Mouse (Mus musculus) stomach, embryonic 15.5 days (tissue): Measurements from ENCODE around the gene Sigirr. TPM values are rescaled to one million over a fixed set of nuclear protein-coding genes. Genes with fewer than 3 reads are reported as not detected.

Source experiments
- ATAC-seq: fragments of 200-750 bp; cut with Nextera tagmentation; 2 replicates; pipeline ENCODE4 v1.8.0; 2017; ENCODE audit warnings: low read depth, moderate number of reproducible peaks, moderate TSS enrichment; ENCODE audit not compliant: insufficient read depth, low FRiP score
- H3K27ac ChIP-seq: fragments of 300-500 bp; sonication (generic); 2 replicates; pipeline ENCODE4 v1.5.1; 2015; ENCODE audit warnings: mild to moderate bottlenecking, inconsistent platforms
- H3K27me3 ChIP-seq: fragments of 300-500 bp; sonication (generic); replicated peaks from 2 replicates; pipeline ENCODE4 v1.6.1; 2015; ENCODE audit warnings: inconsistent platforms
- H3K36me3 ChIP-seq: fragments of 300-500 bp; sonication (generic); 2 replicates; pipeline ENCODE4 v1.6.1; 2015; ENCODE audit warnings: inconsistent platforms
- H3K4me1 ChIP-seq: fragments of 300-500 bp; sonication (generic); 2 replicates; pipeline ENCODE4 v1.6.1; 2015; ENCODE audit warnings: inconsistent platforms
- H3K4me2 ChIP-seq: fragments of 300-500 bp; sonication (generic); 2 replicates; pipeline ENCODE4 v1.6.1; 2015; ENCODE audit warnings: mild to moderate bottlenecking, inconsistent platforms
- H3K4me3 ChIP-seq: fragments of 300-500 bp; sonication (generic); replicated peaks from 2 replicates; pipeline ENCODE4 v1.5.1; 2015; ENCODE audit warnings: inconsistent platforms
- H3K9ac ChIP-seq: fragments of 300-500 bp; sonication (generic); 2 replicates; pipeline ENCODE4 v1.6.1; 2015; ENCODE audit warnings: inconsistent platforms
- H3K9me3 ChIP-seq: fragments of 300-500 bp; sonication (generic); 2 replicates; pipeline ENCODE4 v1.6.1; 2016; ENCODE audit warnings: inconsistent platforms
- WGBS: fragments of 180-500 bp; shearing (Covaris S2); methylation state at CpG from one replicate; pipeline ENCODE4 v1.1.7; 2015; 5-methylcytosine and 5-hydroxymethylcytosine counted together
- polyA plus RNA-seq: library from polyadenylated mRNA; unstranded; fragments of >200 nt; fragmentation: Nextera tagmentation; extraction: Ambion mirVana; gene quantifications from 2 replicates; pipeline ENCODE4 v1.2.1, GENCODE M21; 2015

The Sigirr gene
- polyA plus RNA-seq, 1 experiment from 2014 or later: 15.1 TPM

- no peak overlapping the region for H3K27ac ChIP-seq
- no peak overlapping the region for H3K9ac ChIP-seq
- H3K36me3 ChIP-seq: no peaks in the 10 kb centered on the region
- no peak for ATAC-seq
- peaks cover 22% of the 10 kb centered on the region; the same call in 1 of the 2 replicates for H3K4me1 ChIP-seq
- no peaks in the 10 kb centered on the region for H3K9me3 ChIP-seq
- no peak overlapping the region for H3K4me3 ChIP-seq
- no peak overlapping the region for H3K4me2 ChIP-seq
- H3K27me3 ChIP-seq: peaks cover 3% of the 10 kb centered on the region; the same call in 1 of the 2 replicates
- WGBS: 55% methylated on average over 15 of the region's 15 CpGs
These were observed 5.7 kb downstream of the Sigirr start for GRCm38 (mm10) chr7:141094487-141095205.

- ATAC-seq: no peak
- Histone ChIP-seq H3K27me3 (peaks cover 5% of the 10 kb centered on the region; the same call in 1 of the 2 replicates), H3K4me2 (no peak overlapping the region), H3K4me3 (no peak overlapping the region), H3K4me1 (peaks cover 19% of the 10 kb centered on the region; the same call in 1 of the 2 replicates), H3K9me3 (no peaks in the 10 kb centered on the region), H3K27ac (no peak overlapping the region), H3K9ac (no peak overlapping the region), H3K36me3 (no peaks in the 10 kb centered on the region)
- 77% methylated on average over 6 of the region's 6 CpGs for WGBS
These were observed 6.4 kb downstream of the Sigirr start for GRCm38 (mm10) chr7:141093950-141094349.

DNA sequence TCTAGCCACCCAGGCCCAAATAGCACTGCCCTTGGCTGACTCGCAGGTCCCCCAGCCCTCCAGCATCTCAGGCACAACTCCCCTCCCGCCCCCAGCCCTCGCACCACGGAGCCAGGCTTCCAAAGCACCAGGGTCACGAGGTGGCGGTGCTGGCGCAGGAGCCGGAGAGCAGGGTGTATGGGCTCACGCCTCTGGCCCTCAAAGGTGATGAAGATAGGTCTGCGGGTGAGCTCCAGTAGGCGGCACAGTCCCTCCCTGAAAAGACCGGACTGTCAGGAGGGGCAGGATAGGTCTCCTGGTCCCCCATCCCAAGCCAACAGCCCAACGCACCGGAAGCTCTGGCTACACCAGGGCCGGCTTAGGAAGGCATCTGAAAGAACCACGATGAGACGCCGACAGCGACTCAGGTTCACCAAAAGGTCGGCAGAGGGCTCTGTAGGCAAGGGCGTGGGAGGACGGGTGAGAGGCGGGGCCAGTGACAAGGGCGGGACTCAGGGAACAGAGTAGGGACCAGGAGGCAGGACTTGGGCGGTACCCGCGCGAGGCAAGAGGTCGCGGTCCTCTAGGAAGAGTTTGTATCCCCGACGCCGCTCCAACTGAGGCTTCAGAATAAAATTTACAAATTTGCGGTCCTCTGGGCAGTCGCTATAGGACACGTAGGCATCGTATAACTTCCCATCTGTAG, 8.2 kb downstream of the Sigirr start:
- ATAC-seq: peak; percentile 91

DNA sequence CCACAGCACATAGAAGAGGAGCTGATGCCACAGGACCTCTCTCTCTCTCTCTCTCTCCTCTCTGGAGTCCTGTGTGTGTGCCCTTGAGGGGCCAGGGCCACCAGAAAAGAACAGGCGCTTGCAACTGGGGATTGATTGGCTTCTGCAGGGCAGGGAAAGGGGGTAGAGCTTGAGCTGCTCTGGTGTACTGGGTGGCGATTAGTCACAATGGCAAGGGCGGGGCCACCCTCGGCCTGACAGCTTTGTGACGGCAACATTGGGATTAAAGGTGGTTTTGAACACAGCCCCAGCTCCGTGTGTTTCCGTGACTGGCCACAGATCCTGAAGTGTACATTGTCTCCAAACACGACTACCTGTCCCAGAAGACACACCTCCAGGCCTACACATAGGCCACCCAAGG, 10.1 kb downstream of the Sigirr start:
- H3K4me2 ChIP-seq: no peak overlapping the region
- WGBS: 61% methylated on average over 8 of the region's 8 CpGs
- peak overlapping the region; percentile 24; the same call in 1 of the 2 replicates for H3K27ac ChIP-seq
- ATAC-seq: no peak
- peaks cover 14% of the 10 kb centered on the region; the same call in 1 of the 2 replicates for H3K27me3 ChIP-seq
- H3K36me3 ChIP-seq: no peaks in the 10 kb centered on the region
- H3K9ac ChIP-seq: no peak overlapping the region
- no peaks in the 10 kb centered on the region for H3K9me3 ChIP-seq
- H3K4me3 ChIP-seq: no peak overlapping the region
- peaks cover 19% of the 10 kb centered on the region; the same call in 1 of the 2 replicates for H3K4me1 ChIP-seq

More for the DNA sequence above, 8.2 kb downstream of the Sigirr start:
- Histone ChIP-seq H3K4me3 (peak overlapping the region; percentile 17), H3K36me3 (no peaks in the 10 kb centered on the region), H3K4me2 (peak overlapping the region; percentile 50), H3K9me3 (no peaks in the 10 kb centered on the region), H3K4me1 (peaks cover 26% of the 10 kb centered on the region; the same call in 1 of the 2 replicates), H3K27me3 (peaks cover 14% of the 10 kb centered on the region; the same call in 1 of the 2 replicates), H3K9ac (no peak overlapping the region), H3K27ac (no peak overlapping the region)
- WGBS: 7% methylated on average over 37 of the region's 37 CpGs

GRCm38 (mm10) chr7:141088473-141088872, 11.9 kb downstream of the Sigirr start:
- WGBS: 15% methylated on average over 18 of the region's 18 CpGs
- peak overlapping the region; percentile 16 for H3K4me2 ChIP-seq
- H3K4me3 ChIP-seq: no peak overlapping the region
- H3K4me1 ChIP-seq: peaks cover 19% of the 10 kb centered on the region; the same call in 1 of the 2 replicates
- no peaks in the 10 kb centered on the region for H3K36me3 ChIP-seq
- no peak overlapping the region for H3K9ac ChIP-seq
- no peak overlapping the region for H3K27ac ChIP-seq
- ATAC-seq: no peak
- H3K27me3 ChIP-seq: peaks cover 14% of the 10 kb centered on the region; the same call in 1 of the 2 replicates
- H3K9me3 ChIP-seq: no peaks in the 10 kb centered on the region

DNA sequence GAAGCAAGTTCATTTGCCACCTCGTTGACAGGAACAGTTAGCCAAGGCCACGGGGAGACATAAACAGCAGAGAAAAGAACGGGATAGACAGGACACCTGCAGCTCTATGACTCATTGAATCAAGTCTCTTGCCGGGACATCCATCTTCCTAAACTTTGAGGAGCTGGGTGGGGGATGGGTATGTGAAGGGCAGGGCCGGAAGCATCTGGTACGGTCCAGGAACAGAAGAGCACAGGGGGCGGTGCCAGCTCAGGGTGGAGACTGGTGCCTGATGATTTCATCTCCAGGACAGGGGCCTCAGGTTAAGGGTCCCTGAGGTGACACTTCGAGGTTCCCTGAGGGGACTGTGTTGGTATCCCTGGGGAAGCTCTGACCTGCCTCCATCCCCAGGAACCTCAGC, 12.5 kb downstream of the Sigirr start:
- Histone ChIP-seq H3K4me2 (0 out of 2 replicates have a peak overlapping the region, but pooled peaks have one; percentile 16), H3K27me3 (peaks cover 14% of the 10 kb centered on the region; the same call in 1 of the 2 replicates), H3K27ac (no peak overlapping the region), H3K9ac (no peak overlapping the region), H3K4me1 (peaks cover 18% of the 10 kb centered on the region; the same call in 1 of the 2 replicates), H3K36me3 (no peaks in the 10 kb centered on the region; the same call in 1 of the 2 replicates), H3K4me3 (no peak overlapping the region), H3K9me3 (no peaks in the 10 kb centered on the region)
- 26% methylated on average over 8 of the region's 8 CpGs for WGBS
- no peak for ATAC-seq

- Histone ChIP-seq H3K4me1 (no peaks in the 10 kb centered on the region), H3K4me2 (peak overlapping the region; percentile 48), H3K9me3 (no peaks in the 10 kb centered on the region), H3K36me3 (no peaks in the 10 kb centered on the region; the same call in 1 of the 2 replicates), H3K27me3 (no peaks in the 10 kb centered on the region), H3K4me3 (peak overlapping the region; percentile 43), H3K9ac (peak overlapping the region; percentile 48), H3K27ac (peak overlapping the region; percentile 86)
- peak; percentile 75 for ATAC-seq
- 24% methylated on average over 33 of the region's 34 CpGs for WGBS
These were observed 20.6 kb downstream of the Sigirr start for GRCm38 (mm10) chr7:141079481-141080449.

DNA sequence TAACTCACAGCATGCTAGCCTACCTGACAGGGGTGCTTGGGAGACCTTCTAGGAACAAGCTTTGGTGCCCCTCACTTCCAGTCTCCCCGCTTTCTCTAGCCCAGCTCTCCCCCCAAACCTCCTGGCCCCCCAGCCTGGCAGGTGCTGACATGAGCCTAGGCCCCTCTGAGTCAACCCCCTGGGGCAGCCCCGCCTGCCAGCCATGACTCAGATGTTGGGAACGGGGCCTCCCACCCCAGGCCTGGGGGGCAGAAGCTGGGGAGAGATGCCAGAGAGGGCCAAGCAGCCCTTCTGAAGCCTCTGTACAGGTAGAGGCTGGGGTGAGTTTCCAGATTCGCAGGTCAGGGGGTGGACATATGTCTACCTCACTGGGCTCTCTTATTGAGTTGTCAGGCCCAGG, 21.5 kb downstream of the Sigirr start:
- no peak for ATAC-seq
- H3K4me2 ChIP-seq: peak overlapping the region; percentile 48; the same call in 1 of the 2 replicates

DNA sequence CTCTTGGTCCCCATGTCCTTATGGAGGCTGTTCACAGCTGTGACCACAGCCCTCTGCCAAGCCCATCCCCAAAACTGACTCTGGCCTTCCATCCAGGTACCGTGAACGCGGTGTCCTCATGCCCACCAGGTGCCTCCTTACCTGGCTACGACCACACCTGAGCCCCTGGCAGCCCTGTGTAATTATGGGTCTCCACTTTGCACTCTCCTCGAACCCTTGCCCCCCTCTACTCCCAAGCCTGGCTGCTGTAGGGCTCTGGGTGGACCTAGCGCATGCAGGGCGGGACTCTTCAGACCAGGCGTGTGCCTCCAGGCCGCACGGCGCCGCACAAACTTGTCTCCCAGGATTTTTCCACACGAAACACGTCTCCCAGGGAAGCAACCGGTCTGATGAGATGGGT, 22.5 kb downstream of the Sigirr start, which contains the start of gene Pkp3:
Gene Pkp3 (plus strand): TSS at position 378 of the 400 bp plus-strand sequence.
- Histone ChIP-seq H3K4me1 (no peaks in the 10 kb centered on the region), H3K9ac (no peak within 1 kb of the TSS), H3K27me3 (no peaks in the 10 kb centered on the region), H3K9me3 (no peaks in the 10 kb centered on the region), H3K36me3 (no peaks in the 10 kb centered on the region; the same call in 1 of the 2 replicates), H3K27ac (peak within 1 kb of the TSS; percentile 86), H3K4me3 (peak within 1 kb of the TSS; percentile 43; the same call in 1 of the 2 replicates), H3K4me2 (peak within 1 kb of the TSS; percentile 48)
- no peak for ATAC-seq
- 85% methylated on average over 15 of the region's 15 CpGs for WGBS

More for the DNA sequence above, 21.5 kb downstream of the Sigirr start:
- Histone ChIP-seq H3K27ac (peak overlapping the region; percentile 86), H3K36me3 (no peaks in the 10 kb centered on the region; the same call in 1 of the 2 replicates), H3K4me3 (peak overlapping the region; percentile 43; the same call in 1 of the 2 replicates), H3K4me1 (no peaks in the 10 kb centered on the region), H3K27me3 (no peaks in the 10 kb centered on the region), H3K9me3 (no peaks in the 10 kb centered on the region), H3K9ac (no peak overlapping the region)
- 79% methylated on average over 4 of the region's 4 CpGs for WGBS

GRCm38 (mm10) chr7:141073782-141074181, 26.6 kb downstream of the Sigirr start:
- no peak for ATAC-seq
- 82% methylated on average over 4 of the region's 4 CpGs for WGBS
- H3K4me1 ChIP-seq: peaks cover 10% of the 10 kb centered on the region
- H3K4me3 ChIP-seq: no peak overlapping the region
- H3K27ac ChIP-seq: no peak overlapping the region
- H3K36me3 ChIP-seq: no peaks in the 10 kb centered on the region
- H3K27me3 ChIP-seq: peaks cover 18% of the 10 kb centered on the region
- H3K9me3 ChIP-seq: no peaks in the 10 kb centered on the region
- H3K4me2 ChIP-seq: no peak overlapping the region
- no peak overlapping the region for H3K9ac ChIP-seq
